Mouse (Mus musculus) MEL (cell line): ENCODE data around the gene Krt34.

Source experiments
- BHLHE40 ChIP-seq: IDR thresholded peaks from 2 replicates; pipeline ENCODE4 v1.6.1; 2012; ENCODE audit warnings: low read depth, mild to moderate bottlenecking, inconsistent platforms, low read length, improper control_type of control experiment, borderline replicate concordance
- CTCF ChIP-seq, 3 experiments: IDR thresholded peaks in 2 of 3; conservative IDR thresholded peaks in 1 of 3; 2 replicates each; pipeline ENCODE4 v1.5.1; 2011 to 2012; ENCODE audit warnings: low read length in 3 of 3, low read depth in 2 of 3, mild to moderate bottlenecking in 2 of 3, improper control_type of control experiment in 1 of 3, inconsistent platforms in 1 of 3, mixed read lengths in 1 of 3, moderate library complexity in 1 of 3; ENCODE audit not compliant: control insufficient read depth in 1 of 3, insufficient read depth in 1 of 3, poor library complexity in 1 of 3, severe bottlenecking in 1 of 3
- EP300 ChIP-seq, 2 experiments: IDR thresholded peaks; 2 replicates each; pipeline ENCODE4 v1.6.1; 2011; ENCODE audit warnings: improper control_type of control experiment in 2 of 2, low read length in 2 of 2, low read depth in 1 of 2, mild to moderate bottlenecking in 1 of 2
- KAT2A ChIP-seq: conservative IDR thresholded peaks from 2 replicates; pipeline ENCODE4 v1.6.1; 2012; ENCODE audit warnings: low read depth, low read length, improper control_type of control experiment, inconsistent platforms
- MAFK ChIP-seq: IDR thresholded peaks from 2 replicates; pipeline ENCODE4 v1.6.1; 2011; ENCODE audit warnings: low read depth, mild to moderate bottlenecking, low read length, improper control_type of control experiment, borderline replicate concordance
- MAX ChIP-seq: IDR thresholded peaks from 2 replicates; pipeline ENCODE4 v1.6.1; 2011; ENCODE audit warnings: low read length, improper control_type of control experiment
- MEF2A ChIP-seq: IDR thresholded peaks from 2 replicates; pipeline ENCODE4 v1.6.1; 2014; ENCODE audit warnings: low read depth, mild to moderate bottlenecking, inconsistent platforms, low read length, improper control_type of control experiment; ENCODE audit not compliant: poor library complexity, insufficient replicate concordance, severe bottlenecking; ENCODE audit errors: extremely low read depth
- MYC ChIP-seq: IDR thresholded peaks from 2 replicates; pipeline ENCODE4 v1.6.1; 2011; ENCODE audit warnings: low read depth, mild to moderate bottlenecking, low read length, improper control_type of control experiment, moderate library complexity
- POLR2A ChIP-seq, 2 experiments: IDR thresholded peaks; 2 replicates each; pipeline ENCODE4 v1.6.1; 2011 to 2012; ENCODE audit warnings: low read length in 2 of 2, mild to moderate bottlenecking in 2 of 2, control low read depth in 1 of 2, improper control_type of control experiment in 1 of 2, low read depth in 1 of 2, moderate library complexity in 1 of 2; ENCODE audit not compliant: control insufficient read depth in 1 of 2, insufficient read depth in 1 of 2, poor library complexity in 1 of 2
- RCOR1 ChIP-seq: IDR thresholded peaks from 2 replicates; pipeline ENCODE4 v1.6.1; 2012; ENCODE audit warnings: low read depth, mild to moderate bottlenecking, inconsistent platforms, low read length, improper control_type of control experiment
- TAL1 ChIP-seq: IDR thresholded peaks from 2 replicates; pipeline ENCODE4 v1.6.1; 2012; ENCODE audit warnings: mild to moderate bottlenecking, inconsistent platforms, low read length, moderate library complexity, mixed read lengths
- TBP ChIP-seq: IDR thresholded peaks from 2 replicates; pipeline ENCODE4 v1.8.0; 2011; ENCODE audit warnings: low read depth, low read length, improper control_type of control experiment
- UBTF ChIP-seq: IDR thresholded peaks from 2 replicates; pipeline ENCODE4 v1.6.1; 2012; ENCODE audit warnings: low read depth, mild to moderate bottlenecking, inconsistent platforms, low read length, improper control_type of control experiment, moderate library complexity, borderline replicate concordance; ENCODE audit not compliant: insufficient read depth
- ZNF384 ChIP-seq: IDR thresholded peaks from 2 replicates; pipeline ENCODE4 v1.6.1; 2012; ENCODE audit warnings: low read depth, mild to moderate bottlenecking, inconsistent platforms, low read length, improper control_type of control experiment

DNA sequence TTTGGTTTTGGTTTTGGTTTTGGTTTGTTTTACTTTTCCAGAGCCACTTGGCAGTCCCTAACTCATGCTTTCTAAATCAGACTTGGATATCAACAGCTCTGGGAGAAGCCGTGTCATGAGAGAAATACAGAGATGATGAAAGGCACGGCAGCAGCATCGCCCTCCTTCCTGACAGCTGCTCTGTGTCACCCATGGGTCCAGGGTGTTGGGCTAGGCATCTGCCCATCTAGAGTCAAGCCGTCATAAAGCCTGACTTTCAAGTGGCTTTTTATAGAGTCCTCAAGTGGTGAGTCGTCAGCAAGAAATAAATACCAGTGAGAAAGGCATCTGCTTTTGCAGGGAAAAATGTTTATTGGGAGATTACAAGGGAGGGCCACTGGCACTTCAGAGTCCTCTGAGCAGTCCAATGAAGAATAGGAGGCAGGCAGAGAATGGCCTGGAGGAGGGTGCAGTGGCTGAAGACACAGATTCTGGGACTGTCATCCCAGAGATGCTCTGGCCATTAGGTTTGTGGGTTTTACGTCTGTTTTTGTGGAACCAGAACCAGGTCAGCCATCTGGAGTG, 5.0 kb upstream of the Krt34 start:
- TF ChIP-seq EP300 (IDR thresholded peaks at IDR 0.05; ENCODE audit: low read depth in 1 of 2, low read length in 2 of 2) (no peak), MEF2A (no peak), POLR2A (IDR thresholded peaks at IDR 0.05; ENCODE audit: control insufficient read depth in 1 of 2, insufficient read depth in 1 of 2, low read depth in 1 of 2, low read length in 2 of 2, poor library complexity in 1 of 2) (no peak), RCOR1 (no peak), MAX (no peak), MYC (no peak), TAL1 (no peak), CTCF (IDR thresholded peaks at IDR 0.05 in 2 of 3, conservative IDR thresholded peaks at IDR 0.05 in 1 of 3; ENCODE audit: control insufficient read depth in 1 of 3, insufficient read depth in 1 of 3, low read depth in 2 of 3, low read length in 3 of 3, poor library complexity in 1 of 3, severe bottlenecking in 1 of 3) (no peak), ZNF384 (no peak), BHLHE40 (no peak), MAFK (no peak), KAT2A (no peak), TBP (no peak), UBTF (no peak)
